Mouse (Mus musculus): Measurements from ENCODE around the gene Atp9a. TPM values are rescaled to one million over a fixed set of nuclear protein-coding genes. Genes with fewer than 3 reads are reported as not detected.

Gene Atp9a
- polyA plus RNA-seq, 1 experiment from 2014 or later = 18.6 TPM

GRCm38 (mm10) chr2:168642187-168642586 lies 100.0 kb downstream of the Atp9a start:
- H3K36me3 ChIP-seq (ENCODE audit: control insufficient read depth, insufficient read depth, low read length) = no peaks in the 10 kb centered on the region
- ATAC-seq (replicated peaks; ENCODE audit: low FRiP score) = peak; percentile 77
- peak overlapping the region; percentile 60; the same call in 1 of the 2 replicates for H3K27ac ChIP-seq (ENCODE audit: low read depth, low read length)

GRCm38 (mm10) chr2:168640460-168640859 lies 101.7 kb downstream of the Atp9a start:
- ATAC-seq (replicated peaks; ENCODE audit: low FRiP score) (no peak), DNase-seq (ENCODE audit: low spot score) (no peak)
- no peak overlapping the region for H3K27ac ChIP-seq (ENCODE audit: low read depth, low read length)
- no peaks in the 10 kb centered on the region for H3K27me3 ChIP-seq (ENCODE audit: control insufficient read depth, insufficient read depth, low read length)
- no peaks in the 10 kb centered on the region for H3K9me3 ChIP-seq (ENCODE audit: control insufficient read depth, low read length)
- no peak overlapping the region for H3K4me2 ChIP-seq (ENCODE audit: low read depth, low read length, severe bottlenecking)
- peaks cover 2% of the 10 kb centered on the region; the same call in 1 of the 2 replicates for H3K4me1 ChIP-seq (replicated peaks; ENCODE audit: control insufficient read depth, insufficient read depth, low read length)
- WGBS = 94% methylated on average over 9 of the region's 9 CpGs
- H3K9ac ChIP-seq (ENCODE audit: low read length) = no peak overlapping the region
- H3K36me3 ChIP-seq (ENCODE audit: control insufficient read depth, insufficient read depth, low read length) = no peaks in the 10 kb centered on the region
- no peak overlapping the region for H3K4me3 ChIP-seq (ENCODE audit: low read depth, low read length)

More at GRCm38 (mm10) chr2:168642187-168642586, 100.0 kb downstream of the Atp9a start:
- Histone ChIP-seq H3K9ac (ENCODE audit: low read length) (no peak overlapping the region), H3K9me3 (ENCODE audit: control insufficient read depth, low read length) (no peaks in the 10 kb centered on the region), H3K27me3 (ENCODE audit: control insufficient read depth, insufficient read depth, low read length) (no peaks in the 10 kb centered on the region), H3K4me2 (ENCODE audit: low read depth, low read length, severe bottlenecking) (no peak overlapping the region), H3K4me3 (ENCODE audit: low read depth, low read length) (no peak overlapping the region), H3K4me1 (replicated peaks; ENCODE audit: control insufficient read depth, insufficient read depth, low read length) (peaks cover 2% of the 10 kb centered on the region; the same call in 1 of the 2 replicates)
- DNase-seq (ENCODE audit: low spot score) = peak; percentile 67
- 45% methylated on average over 11 of the region's 11 CpGs for WGBS

- ATAC-seq (replicated peaks; ENCODE audit: low FRiP score) (no peak), DNase-seq (ENCODE audit: low spot score) (no peak)
- Histone ChIP-seq H3K9me3 (ENCODE audit: control insufficient read depth, low read length) (no peaks in the 10 kb centered on the region), H3K27ac (ENCODE audit: low read depth, low read length) (no peak overlapping the region), H3K9ac (ENCODE audit: low read length) (no peak overlapping the region), H3K36me3 (ENCODE audit: control insufficient read depth, insufficient read depth, low read length) (no peaks in the 10 kb centered on the region), H3K4me1 (replicated peaks; ENCODE audit: control insufficient read depth, insufficient read depth, low read length) (no peaks in the 10 kb centered on the region), H3K4me2 (ENCODE audit: low read depth, low read length, severe bottlenecking) (no peak overlapping the region), H3K27me3 (ENCODE audit: control insufficient read depth, insufficient read depth, low read length) (no peaks in the 10 kb centered on the region), H3K4me3 (ENCODE audit: low read depth, low read length) (no peak overlapping the region)
- WGBS = 80% methylated on average over 7 of the region's 7 CpGs
Measured at GRCm38 (mm10) chr2:168634881-168635280, 107.3 kb downstream of the Atp9a start.

- no peaks in the 10 kb centered on the region for H3K9me3 ChIP-seq (ENCODE audit: control insufficient read depth, low read length)
- no peaks in the 10 kb centered on the region for H3K27me3 ChIP-seq (ENCODE audit: control insufficient read depth, insufficient read depth, low read length)
- WGBS = 70% methylated on average over 14 of the region's 14 CpGs
- no peak overlapping the region for H3K27ac ChIP-seq (ENCODE audit: low read depth, low read length)
- no peaks in the 10 kb centered on the region for H3K4me1 ChIP-seq (replicated peaks; ENCODE audit: control insufficient read depth, insufficient read depth, low read length)
- ATAC-seq (replicated peaks; ENCODE audit: low FRiP score) (no peak), DNase-seq (ENCODE audit: low spot score) (no peak)
- H3K4me2 ChIP-seq (ENCODE audit: low read depth, low read length, severe bottlenecking) = no peak overlapping the region
- no peak overlapping the region for H3K4me3 ChIP-seq (ENCODE audit: low read depth, low read length)
- H3K9ac ChIP-seq (ENCODE audit: low read length) = no peak overlapping the region; the same call in 1 of the 2 replicates
- H3K36me3 ChIP-seq (ENCODE audit: control insufficient read depth, insufficient read depth, low read length) = no peaks in the 10 kb centered on the region
Measured at GRCm38 (mm10) chr2:168633301-168633816, 108.8 kb downstream of the Atp9a start.

- DNase-seq (ENCODE audit: low spot score) = no peak
- Histone ChIP-seq H3K36me3 (ENCODE audit: control insufficient read depth, insufficient read depth, low read length) (no peaks in the 10 kb centered on the region), H3K27me3 (ENCODE audit: control insufficient read depth, insufficient read depth, low read length) (no peaks in the 10 kb centered on the region), H3K9me3 (ENCODE audit: control insufficient read depth, low read length) (no peaks in the 10 kb centered on the region), H3K4me3 (ENCODE audit: low read depth, low read length) (no peak overlapping the region), H3K4me1 (replicated peaks; ENCODE audit: control insufficient read depth, insufficient read depth, low read length) (no peaks in the 10 kb centered on the region), H3K9ac (ENCODE audit: low read length) (no peak overlapping the region), H3K27ac (ENCODE audit: low read depth, low read length) (no peak overlapping the region), H3K4me2 (ENCODE audit: low read depth, low read length, severe bottlenecking) (no peak overlapping the region)
- WGBS = 89% methylated on average over 6 of the region's 6 CpGs
- ATAC-seq (replicated peaks; ENCODE audit: low FRiP score) = no peak
Measured at GRCm38 (mm10) chr2:168632543-168632942, 109.7 kb downstream of the Atp9a start.

- Histone ChIP-seq H3K27ac (ENCODE audit: low read depth, low read length) (no peak overlapping the region), H3K4me2 (ENCODE audit: low read depth, low read length, severe bottlenecking) (no peak overlapping the region), H3K4me3 (ENCODE audit: low read depth, low read length) (no peak overlapping the region), H3K4me1 (replicated peaks; ENCODE audit: control insufficient read depth, insufficient read depth, low read length) (no peaks in the 10 kb centered on the region), H3K36me3 (ENCODE audit: control insufficient read depth, insufficient read depth, low read length) (no peaks in the 10 kb centered on the region), H3K27me3 (ENCODE audit: control insufficient read depth, insufficient read depth, low read length) (no peaks in the 10 kb centered on the region), H3K9me3 (ENCODE audit: control insufficient read depth, low read length) (no peaks in the 10 kb centered on the region; the same call in 1 of the 2 replicates), H3K9ac (ENCODE audit: low read length) (no peak overlapping the region)
- 30% methylated on average over 8 of the region's 8 CpGs for WGBS
- ATAC-seq (replicated peaks; ENCODE audit: low FRiP score) (peak; percentile 56), DNase-seq (ENCODE audit: low spot score) (peak; percentile 91)
Measured at GRCm38 (mm10) chr2:168628787-168629186, 113.4 kb downstream of the Atp9a start.

- no peak for ATAC-seq (replicated peaks; ENCODE audit: low FRiP score)
- no peak overlapping the region for H3K27ac ChIP-seq (ENCODE audit: low read depth, low read length)
- WGBS = 71% methylated on average over 20 of the region's 20 CpGs
- no peaks in the 10 kb centered on the region; the same call in 1 of the 2 replicates for H3K9me3 ChIP-seq (ENCODE audit: control insufficient read depth, low read length)
- H3K4me1 ChIP-seq (replicated peaks; ENCODE audit: control insufficient read depth, insufficient read depth, low read length) = no peaks in the 10 kb centered on the region
- no peak overlapping the region for H3K9ac ChIP-seq (ENCODE audit: low read length)
- DNase-seq (ENCODE audit: low spot score) = no peak
- H3K4me2 ChIP-seq (ENCODE audit: low read depth, low read length, severe bottlenecking) = no peak overlapping the region
- H3K36me3 ChIP-seq (ENCODE audit: control insufficient read depth, insufficient read depth, low read length) = no peaks in the 10 kb centered on the region
- H3K27me3 ChIP-seq (ENCODE audit: control insufficient read depth, insufficient read depth, low read length) = no peaks in the 10 kb centered on the region
- no peak overlapping the region for H3K4me3 ChIP-seq (ENCODE audit: low read depth, low read length)
Measured at GRCm38 (mm10) chr2:168627829-168628770, 114.1 kb downstream of the Atp9a start.

- Histone ChIP-seq H3K9ac (ENCODE audit: low read length) (no peak overlapping the region), H3K9me3 (ENCODE audit: control insufficient read depth, low read length) (no peaks in the 10 kb centered on the region; the same call in 1 of the 2 replicates), H3K27me3 (ENCODE audit: control insufficient read depth, insufficient read depth, low read length) (no peaks in the 10 kb centered on the region), H3K4me2 (ENCODE audit: low read depth, low read length, severe bottlenecking) (no peak overlapping the region), H3K4me3 (ENCODE audit: low read depth, low read length) (no peak overlapping the region), H3K36me3 (ENCODE audit: control insufficient read depth, insufficient read depth, low read length) (no peaks in the 10 kb centered on the region), H3K27ac (ENCODE audit: low read depth, low read length) (no peak overlapping the region), H3K4me1 (replicated peaks; ENCODE audit: control insufficient read depth, insufficient read depth, low read length) (no peaks in the 10 kb centered on the region)
- ATAC-seq (replicated peaks; ENCODE audit: low FRiP score) = 0 out of 2 replicates have a peak, but pooled peaks have one; percentile 43
- WGBS = 63% methylated on average over 9 of the region's 9 CpGs
- DNase-seq (ENCODE audit: low spot score) = no peak
Measured at GRCm38 (mm10) chr2:168626385-168626784, 115.8 kb downstream of the Atp9a start.

All from forebrain, embryonic 11.5 days (tissue).